Mouse (Mus musculus) lung, embryonic 15.5 days (tissue): ENCODE measurements around the gene Slc29a3. TPM values are rescaled to one million over a fixed set of nuclear protein-coding genes. Genes with fewer than 3 reads are reported as not detected.
"Not testable (repeated sequence)": the region's sequence is repeated elsewhere in the genome, so short reads cannot be mapped to it uniquely, and the experiment has no call there.

Experiments
- ATAC-seq: fragments of 200-750 bp; cut with Nextera tagmentation; 2 replicates; pipeline ENCODE4 v1.8.0; 2017; ENCODE audit warnings: moderate number of reproducible peaks, borderline replicate concordance; ENCODE audit not compliant: low FRiP score, low TSS enrichment; ENCODE audit errors: extremely low read depth
- H3K27ac ChIP-seq: fragments of 300-500 bp; sonication (generic); 2 replicates; pipeline ENCODE4 v1.5.1; 2015; ENCODE audit warnings: moderate library complexity, mild to moderate bottlenecking, inconsistent platforms
- H3K27me3 ChIP-seq: fragments of 300-500 bp; sonication (generic); 2 replicates; pipeline ENCODE4 v1.6.1; 2015; ENCODE audit warnings: inconsistent platforms
- H3K36me3 ChIP-seq: fragments of 300-500 bp; sonication (generic); 2 replicates; pipeline ENCODE4 v1.6.1; 2015; ENCODE audit warnings: inconsistent platforms
- H3K4me1 ChIP-seq: fragments of 300-500 bp; sonication (generic); 2 replicates; pipeline ENCODE4 v1.6.1; 2015; ENCODE audit warnings: inconsistent platforms
- H3K4me2 ChIP-seq: fragments of 300-500 bp; sonication (generic); 2 replicates; pipeline ENCODE4 v1.6.1; 2015; ENCODE audit warnings: inconsistent platforms, mild to moderate bottlenecking, moderate library complexity
- H3K4me3 ChIP-seq: fragments of 300-500 bp; sonication (generic); 2 replicates; pipeline ENCODE4 v1.5.1; 2015; ENCODE audit warnings: mild to moderate bottlenecking, inconsistent platforms
- H3K9ac ChIP-seq: fragments of 300-500 bp; sonication (generic); 2 replicates; pipeline ENCODE4 v1.6.1; 2015; ENCODE audit warnings: inconsistent platforms
- H3K9me3 ChIP-seq: fragments of 300-500 bp; sonication (generic); 2 replicates; pipeline ENCODE4 v1.6.1; 2016; ENCODE audit warnings: inconsistent platforms
- WGBS: fragments of 180-500 bp; shearing (Covaris S2); methylation state at CpG from one replicate; pipeline ENCODE4 v1.1.7; 2015; 5-methylcytosine and 5-hydroxymethylcytosine counted together
- polyA plus RNA-seq: library from polyadenylated mRNA; unstranded; fragments of >200 nt; fragmentation: Nextera tagmentation; extraction: Ambion mirVana; gene quantifications from 2 replicates; pipeline ENCODE4 v1.2.1, GENCODE M21; 2015

The Slc29a3 gene
- polyA plus RNA-seq, 1 experiment from 2014 or later: 13.3 TPM

GRCm38 (mm10) chr10:60760377-60760776 is 7.8 kb upstream of the Slc29a3 start:
- H3K4me1 ChIP-seq: no peaks in the 10 kb centered on the region
- no peak overlapping the region for H3K9ac ChIP-seq
- no peak overlapping the region for H3K27ac ChIP-seq
- WGBS: 4% methylated on average over 14 of the region's 14 CpGs
- no peak overlapping the region for H3K4me2 ChIP-seq
- no peaks in the 10 kb centered on the region for H3K27me3 ChIP-seq
- peak; percentile 65; the same call in 1 of the 2 replicates for ATAC-seq
- no peaks in the 10 kb centered on the region for H3K9me3 ChIP-seq
- no peak overlapping the region for H3K4me3 ChIP-seq
- H3K36me3 ChIP-seq: no peaks in the 10 kb centered on the region

- 5% methylated on average over 7 of the region's 7 CpGs for WGBS
These were observed 4.4 kb upstream of the Slc29a3 start for GRCm38 (mm10) chr10:60756992-60757391.

DNA sequence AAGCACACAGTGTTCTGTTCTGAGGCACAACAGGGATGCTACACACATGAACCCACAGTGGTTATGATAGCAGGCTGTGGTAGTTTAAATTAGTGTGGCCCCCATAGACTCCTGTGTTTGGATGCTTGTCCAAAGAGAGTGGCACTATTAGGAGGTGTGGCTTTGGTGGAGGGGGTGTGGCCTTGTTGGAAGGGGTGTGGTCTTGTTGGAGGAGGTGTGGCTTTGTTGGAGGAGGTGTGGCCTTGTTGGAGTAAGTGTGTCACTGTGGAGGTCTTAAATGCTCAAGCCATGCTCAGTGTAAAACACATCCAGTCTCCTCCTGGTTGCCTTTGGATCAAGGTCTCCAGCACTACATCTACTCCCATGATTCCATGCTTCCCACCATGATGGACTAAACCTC is 3.6 kb upstream of the Slc29a3 start:
- Histone ChIP-seq H3K4me1 (peaks cover 12% of the 10 kb centered on the region), H3K9ac (no peak overlapping the region)
- no peak for ATAC-seq

More at GRCm38 (mm10) chr10:60756992-60757391, 4.4 kb upstream of the Slc29a3 start:
- Histone ChIP-seq H3K27ac (no peak overlapping the region), H3K9ac (no peak overlapping the region), H3K4me3 (no peak overlapping the region), H3K4me2 (no peak overlapping the region), H3K27me3 (no peaks in the 10 kb centered on the region), H3K4me1 (peaks cover 5% of the 10 kb centered on the region), H3K36me3 (no peaks in the 10 kb centered on the region), H3K9me3 (no peaks in the 10 kb centered on the region)
- no peak for ATAC-seq

GRCm38 (mm10) chr10:60753941-60754340 is 1.3 kb upstream of the Slc29a3 start:
- WGBS: 69% methylated on average over 8 of the region's 8 CpGs
- Histone ChIP-seq H3K9me3 (no peaks in the 10 kb centered on the region), H3K9ac (no peak overlapping the region), H3K4me1 (peaks cover 14% of the 10 kb centered on the region), H3K4me3 (no peak overlapping the region), H3K36me3 (no peaks in the 10 kb centered on the region), H3K27ac (no peak overlapping the region), H3K4me2 (no peak overlapping the region), H3K27me3 (no peaks in the 10 kb centered on the region)
- ATAC-seq: no peak

More for the DNA sequence above, 3.6 kb upstream of the Slc29a3 start:
- no peak overlapping the region for H3K4me2 ChIP-seq
- H3K27me3 ChIP-seq: no peaks in the 10 kb centered on the region
- no peak overlapping the region for H3K4me3 ChIP-seq
- no peak overlapping the region for H3K27ac ChIP-seq
- H3K36me3 ChIP-seq: no peaks in the 10 kb centered on the region
- H3K9me3 ChIP-seq: no peaks in the 10 kb centered on the region

DNA sequence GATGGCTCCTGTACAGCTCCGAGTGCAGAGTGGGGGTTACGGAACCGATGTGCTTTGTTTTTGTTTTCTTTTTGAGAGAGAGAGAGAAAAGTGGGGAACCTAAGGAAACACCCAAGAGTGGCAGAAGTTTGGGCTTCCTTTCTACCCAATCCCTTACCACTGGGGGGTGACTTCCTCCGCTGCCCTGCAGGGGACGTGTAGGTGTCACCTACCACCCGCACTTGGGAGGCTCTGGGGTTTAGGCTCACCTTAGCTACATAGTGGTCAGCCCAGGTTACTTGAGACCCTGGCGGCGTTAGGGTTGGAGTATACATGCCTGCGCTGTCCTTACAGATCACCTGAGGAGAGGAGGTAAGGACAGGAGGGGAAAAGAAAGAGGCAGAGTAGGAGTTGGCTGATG is 667 bp upstream of the Slc29a3 start:
- Histone ChIP-seq H3K27me3 (no peaks in the 10 kb centered on the region), H3K9me3 (no peaks in the 10 kb centered on the region), H3K36me3 (no peaks in the 10 kb centered on the region), H3K9ac (peak overlapping the region; percentile 86; the same call in 1 of the 2 replicates), H3K4me2 (peak overlapping the region; percentile 81), H3K4me3 (no peak overlapping the region), H3K4me1 (peaks cover 14% of the 10 kb centered on the region), H3K27ac (peak overlapping the region; percentile 54; the same call in 1 of the 2 replicates)
- ATAC-seq: no peak
- WGBS: 70% methylated on average over 9 of the region's 9 CpGs

DNA sequence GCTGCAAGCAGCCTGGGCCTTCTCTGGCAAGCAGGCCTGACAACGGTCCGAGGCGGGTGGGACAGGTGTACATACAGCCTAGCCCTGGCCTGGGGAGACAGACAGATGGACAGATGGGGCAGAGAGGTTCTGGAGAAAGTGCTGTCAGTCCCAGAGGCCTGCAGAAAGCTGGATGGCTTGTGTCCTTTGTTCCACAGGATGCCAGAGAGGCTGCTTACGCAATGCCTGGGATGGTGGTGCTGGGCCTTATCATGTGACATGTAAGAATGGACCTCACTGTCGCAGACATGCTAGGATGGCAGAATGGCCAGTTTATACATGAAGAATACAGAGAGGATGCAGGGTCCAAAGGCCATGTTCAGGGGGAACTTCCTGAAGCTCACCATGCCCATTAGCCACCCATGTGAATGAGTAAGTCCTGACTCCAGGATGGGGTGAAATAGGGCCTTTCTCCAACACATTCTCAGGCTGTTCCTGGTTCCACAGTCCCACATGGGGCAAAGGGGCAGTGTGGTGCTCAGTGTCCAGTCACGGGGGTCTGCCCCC is 4.9 kb downstream of the Slc29a3 start:
- Histone ChIP-seq H3K4me2 (no peak overlapping the region), H3K4me1 (peaks cover 9% of the 10 kb centered on the region), H3K27ac (no peak overlapping the region), H3K9ac (no peak overlapping the region), H3K9me3 (no peaks in the 10 kb centered on the region), H3K4me3 (no peak overlapping the region), H3K27me3 (no peaks in the 10 kb centered on the region), H3K36me3 (no peaks in the 10 kb centered on the region)
- ATAC-seq: no peak
- 85% methylated on average over 6 of the region's 6 CpGs for WGBS

- Histone ChIP-seq H3K9me3 (no peaks in the 10 kb centered on the region), H3K4me2 (no peak overlapping the region), H3K27ac (no peak overlapping the region), H3K4me3 (no peak overlapping the region), H3K27me3 (no peaks in the 10 kb centered on the region), H3K36me3 (no peaks in the 10 kb centered on the region), H3K4me1 (0 out of 2 replicates have a peak, but pooled peaks cover 5% of the 10 kb centered on the region), H3K9ac (no peak overlapping the region)
- WGBS: 75% methylated on average over 2 of the region's 2 CpGs
- no peak for ATAC-seq
These were observed 6.1 kb downstream of the Slc29a3 start for GRCm38 (mm10) chr10:60746512-60746911.

- H3K4me2 ChIP-seq: no peak overlapping the region
- H3K27ac ChIP-seq: no peak overlapping the region
- H3K4me1 ChIP-seq: no peaks in the 10 kb centered on the region
- H3K9me3 ChIP-seq: no peaks in the 10 kb centered on the region
- H3K36me3 ChIP-seq: no peaks in the 10 kb centered on the region
- no peak for ATAC-seq
- 86% methylated on average over 14 of the region's 14 CpGs for WGBS
- no peaks in the 10 kb centered on the region for H3K27me3 ChIP-seq
- H3K9ac ChIP-seq: no peak overlapping the region
- no peak overlapping the region for H3K4me3 ChIP-seq
These were observed 7.9 kb downstream of the Slc29a3 start for GRCm38 (mm10) chr10:60744543-60745290.

- H3K27me3 ChIP-seq: no peaks in the 10 kb centered on the region
- no peak overlapping the region for H3K27ac ChIP-seq
- H3K9ac ChIP-seq: no peak overlapping the region
- ATAC-seq: no peak
- no peaks in the 10 kb centered on the region for H3K4me1 ChIP-seq
- H3K36me3 ChIP-seq: no peaks in the 10 kb centered on the region
- H3K9me3 ChIP-seq: no peaks in the 10 kb centered on the region
- 56% methylated on average over 9 of the region's 9 CpGs for WGBS
- no peak overlapping the region for H3K4me2 ChIP-seq
- no peak overlapping the region for H3K4me3 ChIP-seq
These were observed 8.9 kb downstream of the Slc29a3 start for GRCm38 (mm10) chr10:60743681-60744080.

DNA sequence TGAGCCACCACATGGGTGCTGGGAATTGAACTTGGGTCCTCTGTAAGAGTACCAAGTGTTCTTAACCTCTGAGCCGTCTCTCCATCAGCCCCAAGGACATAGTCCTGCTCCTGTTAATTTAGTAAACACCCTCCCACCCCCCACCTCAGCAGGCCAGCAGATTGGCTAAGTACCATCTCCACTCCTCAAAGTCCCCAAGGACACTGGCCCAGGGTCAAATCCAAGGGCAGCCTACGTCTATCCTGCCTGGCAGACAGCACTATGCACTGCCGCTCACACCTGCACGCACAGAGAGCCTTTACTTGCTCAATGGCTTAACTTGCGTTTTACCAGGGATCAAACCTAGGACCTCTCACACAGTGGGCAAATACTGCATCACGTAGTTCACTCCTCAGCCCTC is 9.7 kb downstream of the Slc29a3 start:
- H3K36me3 ChIP-seq: no peaks in the 10 kb centered on the region
- no peaks in the 10 kb centered on the region for H3K4me1 ChIP-seq
- H3K27ac ChIP-seq: no peak overlapping the region
- H3K9ac ChIP-seq: no peak overlapping the region
- no peak for ATAC-seq
- H3K27me3 ChIP-seq: no peaks in the 10 kb centered on the region
- H3K4me3 ChIP-seq: no peak overlapping the region
- no peaks in the 10 kb centered on the region for H3K9me3 ChIP-seq
- no peak overlapping the region for H3K4me2 ChIP-seq
- 83% methylated on average over 6 of the region's 6 CpGs for WGBS

GRCm38 (mm10) chr10:60742296-60742695 is 10.3 kb downstream of the Slc29a3 start:
- not testable (repeated sequence) for H3K4me1 ChIP-seq, H3K9ac ChIP-seq, H3K9me3 ChIP-seq, H3K27ac ChIP-seq, ATAC-seq, H3K4me2 ChIP-seq, H3K27me3 ChIP-seq, H3K36me3 ChIP-seq, H3K4me3 ChIP-seq
- WGBS: 76% methylated on average over 1 of the region's 1 CpGs

- 81% methylated on average over 7 of the region's 7 CpGs for WGBS
- Histone ChIP-seq H3K27me3 (no peaks in the 10 kb centered on the region), H3K4me1 (no peaks in the 10 kb centered on the region), H3K36me3 (no peaks in the 10 kb centered on the region), H3K9ac (no peak overlapping the region), H3K9me3 (no peaks in the 10 kb centered on the region), H3K4me2 (no peak overlapping the region), H3K27ac (no peak overlapping the region), H3K4me3 (no peak overlapping the region)
- no peak for ATAC-seq
These were observed 11.2 kb downstream of the Slc29a3 start for GRCm38 (mm10) chr10:60741435-60741834.
